Comparison of ENCODE assay signal across 14 mouse cellular contexts in genomic region chr9:121349111-121349510, GRCm38 (mm10). TPM values are rescaled to one million over a fixed set of nuclear protein-coding genes. Genes with fewer than 3 reads are reported as not detected.
A peak's percentile ranks its signal among the peaks of the same experiment; 100 is the strongest.
DNase-seq lines count a peak whose midpoint lies in the region; ATAC-seq and TF ChIP-seq lines count a peak whose summit lies in the region.
"Had no signal": no experiment of that assay in that cellular context is flagged by ENCODE, and none has a peak within 500 bp of the region (broad histone marks: within the 10 kb centered on the region; RNA-seq: fewer than 3 reads in every experiment).

No protein-coding gene starts in this region.

- no peak overlapping the region for H3K9ac ChIP-seq in forebrain, postnatal 0 days
- no peak overlapping the region for H3K9ac ChIP-seq in forebrain, embryonic 15.5 days (replicated peaks)
- no peak overlapping the region for H3K9ac ChIP-seq in intestine, embryonic 14.5 days (ENCODE audit: low read length)
- H3K9ac ChIP-seq in intestine, postnatal 0 days (ENCODE audit: low read depth, low read length) = no peak overlapping the region
- H3K9ac ChIP-seq in midbrain, embryonic 15.5 days = no peak overlapping the region
- H3K9ac ChIP-seq in midbrain, embryonic 14.5 days (replicated peaks; ENCODE audit: low read length) = no peak overlapping the region

- no peak for DNase-seq in forebrain, postnatal 0 days
- DNase-seq in intestine, embryonic 14.5 days (ENCODE audit: low spot score) = no peak
- DNase-seq in midbrain, embryonic 14.5 days = no peak
- no peak for DNase-seq in frontal cortex, adult 2 months (ENCODE audit: extremely low spot score in 1 of 2, low spot score in 1 of 2)
- DNase-seq: adrenal gland, postnatal 14 days; cerebellum, adult 9-11 months; layer of hippocampus, adult 9-11 months had no signal

- no peaks in the 10 kb centered on the region for H3K27me3 ChIP-seq in forebrain, postnatal 0 days (ENCODE audit: insufficient read depth, low read length)
- no peaks in the 10 kb centered on the region for H3K27me3 ChIP-seq in forebrain, embryonic 15.5 days
- H3K27me3 ChIP-seq in intestine, embryonic 14.5 days (replicated peaks; ENCODE audit: control insufficient read depth, insufficient read depth, low read length) = no peaks in the 10 kb centered on the region
- H3K27me3 ChIP-seq in intestine, postnatal 0 days (replicated peaks; ENCODE audit: control insufficient read depth, insufficient read depth, low read length) = no peaks in the 10 kb centered on the region
- H3K27me3 ChIP-seq in midbrain, embryonic 15.5 days (replicated peaks) = no peaks in the 10 kb centered on the region
- no peaks in the 10 kb centered on the region for H3K27me3 ChIP-seq in midbrain, embryonic 14.5 days (ENCODE audit: control insufficient read depth, insufficient read depth, low read length)

- no peak for TF ChIP-seq CTCF in forebrain, postnatal 0 days (IDR thresholded peaks at IDR 0.05; ENCODE audit: low read depth)
- no peak for TF ChIP-seq CTCF in intestine, postnatal 0 days (IDR thresholded peaks at IDR 0.05; ENCODE audit: low read depth)

- 72% methylated on average over 8 of the region's 8 CpGs for WGBS in forebrain, postnatal 0 days
- WGBS in forebrain, embryonic 15.5 days = 74% methylated on average over 8 of the region's 8 CpGs
- 87% methylated on average over 8 of the region's 8 CpGs for WGBS in intestine, embryonic 14.5 days
- 85% methylated on average over 8 of the region's 8 CpGs for WGBS in intestine, postnatal 0 days
- 88% methylated on average over 8 of the region's 8 CpGs for WGBS in midbrain, embryonic 15.5 days
- 88% methylated on average over 8 of the region's 8 CpGs for WGBS in midbrain, embryonic 14.5 days

- H3K36me3 ChIP-seq in forebrain, postnatal 0 days (ENCODE audit: insufficient read depth) = no peaks in the 10 kb centered on the region
- H3K36me3 ChIP-seq in forebrain, embryonic 15.5 days = no peaks in the 10 kb centered on the region
- no peaks in the 10 kb centered on the region for H3K36me3 ChIP-seq in intestine, embryonic 14.5 days (ENCODE audit: control insufficient read depth, insufficient read depth, low read length)
- H3K36me3 ChIP-seq in intestine, postnatal 0 days (ENCODE audit: control insufficient read depth, insufficient read depth) = no peaks in the 10 kb centered on the region
- no peaks in the 10 kb centered on the region for H3K36me3 ChIP-seq in midbrain, embryonic 15.5 days (replicated peaks)
- H3K36me3 ChIP-seq in midbrain, embryonic 14.5 days (ENCODE audit: control insufficient read depth, insufficient read depth, low read length) = no peaks in the 10 kb centered on the region
- H3K36me3 ChIP-seq: heart, embryonic 10.5 days had no signal

- peaks cover 13% of the 10 kb centered on the region; the same call in 1 of the 2 replicates for H3K4me1 ChIP-seq in forebrain, postnatal 0 days (ENCODE audit: insufficient read depth)
- H3K4me1 ChIP-seq in forebrain, embryonic 15.5 days = peaks cover 45% of the 10 kb centered on the region
- H3K4me1 ChIP-seq in intestine, embryonic 14.5 days (replicated peaks; ENCODE audit: control insufficient read depth, insufficient read depth, low read length) = peaks cover 47% of the 10 kb centered on the region
- H3K4me1 ChIP-seq in intestine, postnatal 0 days (replicated peaks; ENCODE audit: control insufficient read depth, insufficient read depth, low read length) = peaks cover 16% of the 10 kb centered on the region
- H3K4me1 ChIP-seq in midbrain, embryonic 15.5 days = peaks cover 32% of the 10 kb centered on the region
- peaks cover 29% of the 10 kb centered on the region for H3K4me1 ChIP-seq in midbrain, embryonic 14.5 days (ENCODE audit: control insufficient read depth, insufficient read depth, low read length)

- no peak for ATAC-seq in forebrain, postnatal 0 days
- ATAC-seq in forebrain, embryonic 15.5 days (replicated peaks) = no peak
- no peak for ATAC-seq in intestine, embryonic 14.5 days (replicated peaks; ENCODE audit: low FRiP score, low TSS enrichment, low read depth)
- ATAC-seq in intestine, postnatal 0 days = no peak
- ATAC-seq in midbrain, embryonic 15.5 days (replicated peaks) = no peak
- no peak for ATAC-seq in midbrain, embryonic 14.5 days (ENCODE audit: low FRiP score, low TSS enrichment)
- peak; percentile 44 for ATAC-seq in megakaryocyte, adult 5-6 weeks (ENCODE audit: poor library complexity, severe bottlenecking)
- ATAC-seq: inflammation-experienced regulatory T-cells, adult 6 months had no signal

- H3K9me3 ChIP-seq in forebrain, postnatal 0 days (ENCODE audit: low read length) = no peaks in the 10 kb centered on the region
- H3K9me3 ChIP-seq in forebrain, embryonic 15.5 days = no peaks in the 10 kb centered on the region
- no peaks in the 10 kb centered on the region for H3K9me3 ChIP-seq in intestine, embryonic 14.5 days (ENCODE audit: control insufficient read depth, low read length)
- no peaks in the 10 kb centered on the region for H3K9me3 ChIP-seq in intestine, postnatal 0 days (ENCODE audit: control insufficient read depth)
- H3K9me3 ChIP-seq in midbrain, embryonic 15.5 days = no peaks in the 10 kb centered on the region
- H3K9me3 ChIP-seq in midbrain, embryonic 14.5 days (ENCODE audit: control insufficient read depth, low read length) = no peaks in the 10 kb centered on the region
- H3K9me3 ChIP-seq: heart, embryonic 10.5 days had no signal

- no peak overlapping the region for H3K4me3 ChIP-seq in forebrain, postnatal 0 days (ENCODE audit: low read depth, low read length)
- no peak overlapping the region for H3K4me3 ChIP-seq in forebrain, embryonic 15.5 days
- no peak overlapping the region for H3K4me3 ChIP-seq in intestine, embryonic 14.5 days (ENCODE audit: low read depth, low read length)
- H3K4me3 ChIP-seq in intestine, postnatal 0 days (ENCODE audit: low read depth, low read length) = no peak overlapping the region
- no peak overlapping the region for H3K4me3 ChIP-seq in midbrain, embryonic 15.5 days
- H3K4me3 ChIP-seq in midbrain, embryonic 14.5 days (replicated peaks; ENCODE audit: low read depth, low read length) = no peak overlapping the region
- H3K4me3 ChIP-seq: erythroblast, embryonic 14.5 days; heart, embryonic 10.5 days had no signal

- H3K4me2 ChIP-seq in forebrain, postnatal 0 days (ENCODE audit: low read depth) = no peak overlapping the region
- H3K4me2 ChIP-seq in forebrain, embryonic 15.5 days (replicated peaks) = no peak overlapping the region
- H3K4me2 ChIP-seq in intestine, embryonic 14.5 days (ENCODE audit: low read length) = no peak overlapping the region
- no peak overlapping the region for H3K4me2 ChIP-seq in intestine, postnatal 0 days (replicated peaks; ENCODE audit: low read depth)
- H3K4me2 ChIP-seq in midbrain, embryonic 15.5 days = no peak overlapping the region
- no peak overlapping the region for H3K4me2 ChIP-seq in midbrain, embryonic 14.5 days (ENCODE audit: low read length)

- peak overlapping the region; percentile 69; the same call in 1 of the 2 replicates for H3K27ac ChIP-seq in forebrain, postnatal 0 days (ENCODE audit: low read depth, low read length)
- no peak overlapping the region for H3K27ac ChIP-seq in forebrain, embryonic 15.5 days (replicated peaks)
- peak overlapping the region; percentile 20; the same call in 1 of the 2 replicates for H3K27ac ChIP-seq in intestine, embryonic 14.5 days (ENCODE audit: low read depth)
- no peak overlapping the region for H3K27ac ChIP-seq in intestine, postnatal 0 days (ENCODE audit: low read depth, low read length)
- H3K27ac ChIP-seq in midbrain, embryonic 15.5 days = 0 out of 2 replicates have a peak overlapping the region, but pooled peaks have one; percentile 55
- no peak overlapping the region for H3K27ac ChIP-seq in midbrain, embryonic 14.5 days (replicated peaks; ENCODE audit: low read depth, low read length)

RNA-seq across cellular contexts. Expression of gene Trak1, which starts 51.8 kb away (rescaled TPM):
- total RNA-seq in forebrain, postnatal 0 days (2014; rRNA removed) = 115 and 116 TPM in 2 replicates
- 46.2 and 61.8 TPM in 2 replicates for polyA plus RNA-seq in forebrain, postnatal 0 days (2015; fragmentation: Nextera tagmentation; extraction: Ambion mirVana)
- 75.8 and 78.7 TPM in 2 replicates for polyA plus RNA-seq in forebrain, embryonic 15.5 days (2015; fragmentation: Nextera tagmentation; extraction: Ambion mirVana)
- 23.4 and 26.1 TPM in 2 replicates for polyA plus RNA-seq in intestine, embryonic 14.5 days (2014; fragmentation: Nextera tagmentation; extraction: Ambion mirVana)
- 16.3 and 17.2 TPM in 2 replicates for polyA plus RNA-seq in intestine, postnatal 0 days (2015; fragmentation: Nextera tagmentation; extraction: Ambion mirVana)
- polyA plus RNA-seq in midbrain, embryonic 15.5 days (2015; fragmentation: Nextera tagmentation; extraction: Ambion mirVana) = 60.7 and 61.2 TPM in 2 replicates
- polyA plus RNA-seq in midbrain, embryonic 14.5 days (2014; fragmentation: Nextera tagmentation; extraction: Ambion mirVana) = 47.0 and 53.6 TPM in 2 replicates
- 23.2 and 25.0 TPM in 2 replicates for total RNA-seq in megakaryocyte, adult 5-6 weeks (2015)
- total RNA-seq in megakaryocyte, adult 5-6 weeks (2017) = 20.0 and 22.0 TPM in 2 replicates
- polyA plus RNA-seq in frontal cortex, adult 2 months (2012; rRNA removed) = 136 and 139 TPM in 2 replicates

Comparison
In these comparisons a context has a peak if more than half of its experiments do, and no peak if none do; other contexts are left out.
1. H3K27ac ChIP-seq: peak in forebrain, postnatal 0 days (single experiment), intestine, embryonic 14.5 days (single experiment) and midbrain, embryonic 15.5 days (single experiment); none in forebrain, embryonic 15.5 days (single experiment), intestine, postnatal 0 days (single experiment) and midbrain, embryonic 14.5 days (single experiment).